Mouse (Mus musculus) liver, embryonic 16.5 days (tissue): ENCODE results near the gene Ttyh2. TPM values are rescaled to one million over a fixed set of nuclear protein-coding genes. Genes with fewer than 3 reads are reported as not detected.
A peak's percentile ranks its signal among the peaks of the same experiment; 100 is the strongest.

ENCODE experiments used
- ATAC-seq: fragments of 200-750 bp; cut with Nextera tagmentation; 2 replicates; pipeline ENCODE4 v1.8.0; 2017; ENCODE audit warnings: low read depth, mild to moderate bottlenecking, moderate number of reproducible peaks, moderate library complexity
- H3K27ac ChIP-seq: fragments of 300-500 bp; sonication (generic); 2 replicates; pipeline ENCODE4 v1.5.1; 2014; ENCODE audit warnings: mild to moderate bottlenecking, low read length
- H3K27me3 ChIP-seq: fragments of 300-500 bp; sonication (generic); 2 replicates; pipeline ENCODE4 v1.6.1; 2014; ENCODE audit warnings: low read depth, low read length, mixed read lengths; ENCODE audit not compliant: control insufficient read depth, insufficient read depth
- H3K36me3 ChIP-seq: fragments of 300-500 bp; sonication (generic); 2 replicates; pipeline ENCODE4 v1.6.1; 2014; ENCODE audit warnings: mild to moderate bottlenecking; ENCODE audit not compliant: control insufficient read depth, insufficient read depth
- H3K4me1 ChIP-seq: fragments of 300-500 bp; sonication (generic); 2 replicates; pipeline ENCODE4 v1.6.1; 2014; ENCODE audit warnings: low read depth, low read length, mixed read lengths; ENCODE audit not compliant: control insufficient read depth
- H3K4me2 ChIP-seq: fragments of 300-500 bp; sonication (generic); 2 replicates; pipeline ENCODE4 v1.6.1; 2014; ENCODE audit warnings: low read depth, low read length, mixed read lengths
- H3K4me3 ChIP-seq: fragments of 300-500 bp; sonication (generic); 2 replicates; pipeline ENCODE4 v1.5.1; 2014; ENCODE audit warnings: low read depth, mild to moderate bottlenecking, low read length
- H3K9ac ChIP-seq: fragments of 300-500 bp; sonication (generic); 2 replicates; pipeline ENCODE4 v1.6.1; 2014; ENCODE audit warnings: low read depth, low read length
- H3K9me3 ChIP-seq: fragments of 300-500 bp; sonication (generic); replicated peaks from 2 replicates; pipeline ENCODE4 v1.6.1; 2016; ENCODE audit warnings: low read length; ENCODE audit not compliant: control insufficient read depth
- WGBS: fragments of 180-500 bp; shearing (Covaris S2); extraction: QIAGEN DNeasy Blood & Tissue Kit; methylation state at CpG from one replicate; pipeline ENCODE4 v1.1.7; 2014; ENCODE audit not compliant: insufficient replicate concordance; 5-methylcytosine and 5-hydroxymethylcytosine counted together
- polyA plus RNA-seq: library from polyadenylated mRNA; unstranded; fragments of >200 nt; fragmentation: Nextera tagmentation; extraction: Ambion mirVana; gene quantifications from 2 replicates; pipeline ENCODE4 v1.2.1, GENCODE M21; 2015

Gene Ttyh2
- polyA plus RNA-seq, 1 experiment from 2014 or later: 15.3 TPM

GRCm38 (mm10) chr11:114682321-114682900 lies 7.2 kb downstream of the Ttyh2 start:
- Histone ChIP-seq H3K4me3 (no peak overlapping the region), H3K9me3 (no peaks in the 10 kb centered on the region), H3K4me2 (no peak overlapping the region), H3K9ac (no peak overlapping the region), H3K27me3 (no peaks in the 10 kb centered on the region), H3K27ac (no peak overlapping the region), H3K36me3 (no peaks in the 10 kb centered on the region), H3K4me1 (peaks cover 13% of the 10 kb centered on the region)
- no peak for ATAC-seq
- WGBS: 78% methylated on average over 13 of the region's 13 CpGs

- no peak overlapping the region for H3K9ac ChIP-seq
- no peak overlapping the region for H3K4me3 ChIP-seq
- H3K4me1 ChIP-seq: peaks cover 13% of the 10 kb centered on the region
- no peaks in the 10 kb centered on the region for H3K36me3 ChIP-seq
- 68% methylated on average over 10 of the region's 10 CpGs for WGBS
- no peaks in the 10 kb centered on the region for H3K27me3 ChIP-seq
- no peak overlapping the region for H3K27ac ChIP-seq
- H3K9me3 ChIP-seq: no peaks in the 10 kb centered on the region
- ATAC-seq: no peak
- no peak overlapping the region for H3K4me2 ChIP-seq
Observed at GRCm38 (mm10) chr11:114683029-114683721, 7.9 kb downstream of the Ttyh2 start.

GRCm38 (mm10) chr11:114683722-114684621 lies 8.7 kb downstream of the Ttyh2 start:
- no peak for ATAC-seq
- Histone ChIP-seq H3K4me1 (peaks cover 13% of the 10 kb centered on the region), H3K36me3 (no peaks in the 10 kb centered on the region), H3K4me2 (no peak overlapping the region), H3K9me3 (no peaks in the 10 kb centered on the region), H3K4me3 (no peak overlapping the region), H3K9ac (no peak overlapping the region), H3K27ac (peak overlapping the region; percentile 5; the same call in 1 of the 2 replicates), H3K27me3 (no peaks in the 10 kb centered on the region)
- WGBS: 56% methylated on average over 19 of the region's 20 CpGs

GRCm38 (mm10) chr11:114684627-114685373 lies 9.6 kb downstream of the Ttyh2 start:
- H3K27me3 ChIP-seq: no peaks in the 10 kb centered on the region
- H3K9ac ChIP-seq: no peak overlapping the region
- no peak overlapping the region for H3K4me2 ChIP-seq
- peaks cover 13% of the 10 kb centered on the region for H3K4me1 ChIP-seq
- ATAC-seq: peak; percentile 83
- H3K4me3 ChIP-seq: no peak overlapping the region
- H3K27ac ChIP-seq: peak overlapping the region; percentile 63
- H3K36me3 ChIP-seq: no peaks in the 10 kb centered on the region
- 70% methylated on average over 14 of the region's 14 CpGs for WGBS
- H3K9me3 ChIP-seq: no peaks in the 10 kb centered on the region

- Histone ChIP-seq H3K4me2 (no peak overlapping the region), H3K27ac (no peak overlapping the region), H3K4me3 (no peak overlapping the region), H3K4me1 (peaks cover 13% of the 10 kb centered on the region), H3K27me3 (no peaks in the 10 kb centered on the region), H3K36me3 (no peaks in the 10 kb centered on the region), H3K9ac (no peak overlapping the region), H3K9me3 (no peaks in the 10 kb centered on the region)
- no peak for ATAC-seq
- WGBS: 59% methylated on average over 9 of the region's 9 CpGs
Observed at GRCm38 (mm10) chr11:114685526-114686040, 10.4 kb downstream of the Ttyh2 start.

GRCm38 (mm10) chr11:114686221-114686959 lies 11.2 kb downstream of the Ttyh2 start:
- no peaks in the 10 kb centered on the region for H3K36me3 ChIP-seq
- peaks cover 13% of the 10 kb centered on the region for H3K4me1 ChIP-seq
- H3K4me2 ChIP-seq: no peak overlapping the region
- WGBS: 74% methylated on average over 16 of the region's 16 CpGs
- H3K27ac ChIP-seq: no peak overlapping the region
- H3K27me3 ChIP-seq: no peaks in the 10 kb centered on the region
- H3K9me3 ChIP-seq: no peaks in the 10 kb centered on the region
- ATAC-seq: no peak
- H3K9ac ChIP-seq: no peak overlapping the region
- no peak overlapping the region for H3K4me3 ChIP-seq

GRCm38 (mm10) chr11:114687574-114688188 lies 12.4 kb downstream of the Ttyh2 start:
- no peak overlapping the region for H3K4me3 ChIP-seq
- H3K27me3 ChIP-seq: no peaks in the 10 kb centered on the region
- no peaks in the 10 kb centered on the region for H3K36me3 ChIP-seq
- no peaks in the 10 kb centered on the region for H3K9me3 ChIP-seq
- H3K27ac ChIP-seq: peak overlapping the region; percentile 15; the same call in 1 of the 2 replicates
- peaks cover 13% of the 10 kb centered on the region for H3K4me1 ChIP-seq
- no peak overlapping the region for H3K4me2 ChIP-seq
- WGBS: 44% methylated on average over 10 of the region's 10 CpGs
- peak; percentile 42; the same call in 1 of the 2 replicates for ATAC-seq
- H3K9ac ChIP-seq: no peak overlapping the region
